Mouse (Mus musculus) hindbrain, embryonic 11.5 days (tissue): ENCODE measurements at regions not wholly inside any gene's neighbourhood (a gene's known extent, or its start where the extent isn't known, plus 50 kb on each side); places are given as distances from the start of the nearest gene placed in this dataset.

ENCODE experiments used
- ATAC-seq: fragments of 200-750 bp; cut with Nextera tagmentation; 2 replicates; pipeline ENCODE4 v1.8.0; 2017; ENCODE audit warnings: mild to moderate bottlenecking, moderate TSS enrichment, moderate library complexity; ENCODE audit not compliant: low FRiP score
- DNase-seq: peaks from one replicate; pipeline ENCODE4 v3.0.0-alpha.2; 2015; ENCODE audit warnings: low spot score
- H3K27ac ChIP-seq: fragments of 300-500 bp; sonication (generic); 2 replicates; pipeline ENCODE4 v1.5.1; 2014; ENCODE audit warnings: mild to moderate bottlenecking, low read depth, low read length
- H3K27me3 ChIP-seq: fragments of 300-500 bp; sonication (generic); 2 replicates; pipeline ENCODE4 v1.6.1; 2014; ENCODE audit warnings: mild to moderate bottlenecking, low read length, moderate library complexity, mixed read lengths; ENCODE audit not compliant: control insufficient read depth, insufficient read depth
- H3K36me3 ChIP-seq: fragments of 300-500 bp; sonication (generic); 2 replicates; pipeline ENCODE4 v1.6.1; 2014; ENCODE audit warnings: mild to moderate bottlenecking, low read length, moderate library complexity, mixed read lengths; ENCODE audit not compliant: control insufficient read depth, insufficient read depth
- H3K4me1 ChIP-seq: fragments of 300-500 bp; sonication (generic); replicated peaks from 2 replicates; pipeline ENCODE4 v1.6.1; 2014; ENCODE audit warnings: low read length, mixed read lengths; ENCODE audit not compliant: control insufficient read depth, insufficient read depth
- H3K4me2 ChIP-seq: fragments of 300-500 bp; sonication (generic); replicated peaks from 2 replicates; pipeline ENCODE4 v1.6.1; 2014; ENCODE audit warnings: mild to moderate bottlenecking, low read depth, low read length
- H3K4me3 ChIP-seq: fragments of 300-500 bp; sonication (generic); 2 replicates; pipeline ENCODE4 v1.5.1; 2014; ENCODE audit warnings: low read depth, low read length
- H3K9ac ChIP-seq: fragments of 300-500 bp; sonication (generic); 2 replicates; pipeline ENCODE4 v1.6.1; 2014; ENCODE audit warnings: low read depth, low read length
- H3K9me3 ChIP-seq: fragments of 300-500 bp; sonication (generic); 2 replicates; pipeline ENCODE4 v1.6.1; 2016; ENCODE audit warnings: low read length; ENCODE audit not compliant: control insufficient read depth
- WGBS: fragments of 180-500 bp; shearing (Covaris S2); extraction: QIAGEN DNeasy Blood & Tissue Kit; methylation state at CpG from one replicate; pipeline ENCODE4 v1.1.7; 2014; 5-methylcytosine and 5-hydroxymethylcytosine counted together

GRCm38 (mm10) chr16:19203681-19204080 lies 110.2 kb downstream of the Olfr164 start:
- no peak overlapping the region for H3K4me2 ChIP-seq
- WGBS, result 87% methylated on average over 7 of the region's 7 CpGs
- no peaks in the 10 kb centered on the region for H3K4me1 ChIP-seq
- no peaks in the 10 kb centered on the region for H3K36me3 ChIP-seq
- H3K4me3 ChIP-seq, result no peak overlapping the region
- H3K9ac ChIP-seq, result no peak overlapping the region
- H3K9me3 ChIP-seq, result no peaks in the 10 kb centered on the region
- no peak overlapping the region for H3K27ac ChIP-seq
- H3K27me3 ChIP-seq, result no peaks in the 10 kb centered on the region
- ATAC-seq (no peak), DNase-seq (no peak)

GRCm38 (mm10) chr16:19200977-19201376 lies 112.9 kb downstream of the Olfr164 start:
- H3K27me3 ChIP-seq, result no peaks in the 10 kb centered on the region
- no peak overlapping the region for H3K9ac ChIP-seq
- no peak overlapping the region for H3K4me3 ChIP-seq
- H3K27ac ChIP-seq, result no peak overlapping the region
- no peak overlapping the region for H3K4me2 ChIP-seq
- 77% methylated on average over 2 of the region's 2 CpGs for WGBS
- H3K4me1 ChIP-seq, result no peaks in the 10 kb centered on the region
- no peak for DNase-seq
- no peaks in the 10 kb centered on the region for H3K9me3 ChIP-seq
- ATAC-seq, result no peak
- no peaks in the 10 kb centered on the region for H3K36me3 ChIP-seq

- DNase-seq, result no peak
- 85% methylated on average over 3 of the region's 3 CpGs for WGBS
- ATAC-seq, result no peak
Measured at GRCm38 (mm10) chr16:19199724-19200544, 113.9 kb downstream of the Olfr164 start.

GRCm38 (mm10) chr16:19198539-19199385 lies 115.1 kb downstream of the Olfr164 start:
- Histone ChIP-seq H3K4me2 (no peak overlapping the region), H3K27ac (no peak overlapping the region), H3K4me3 (no peak overlapping the region), H3K9me3 (no peaks in the 10 kb centered on the region), H3K27me3 (no peaks in the 10 kb centered on the region), H3K36me3 (no peaks in the 10 kb centered on the region), H3K9ac (no peak overlapping the region), H3K4me1 (no peaks in the 10 kb centered on the region)
- 78% methylated on average over 6 of the region's 6 CpGs for WGBS
- no peak for ATAC-seq
- DNase-seq, result no peak

More at GRCm38 (mm10) chr16:19199724-19200544, 113.9 kb downstream of the Olfr164 start:
- no peaks in the 10 kb centered on the region for H3K9me3 ChIP-seq
- H3K4me2 ChIP-seq, result no peak overlapping the region
- H3K9ac ChIP-seq, result no peak overlapping the region
- no peaks in the 10 kb centered on the region for H3K27me3 ChIP-seq
- no peaks in the 10 kb centered on the region for H3K4me1 ChIP-seq
- H3K36me3 ChIP-seq, result no peaks in the 10 kb centered on the region
- H3K4me3 ChIP-seq, result no peak overlapping the region
- H3K27ac ChIP-seq, result no peak overlapping the region

GRCm38 (mm10) chr16:19197638-19198440 lies 116.0 kb downstream of the Olfr164 start:
- ATAC-seq (no peak), DNase-seq (no peak)
- Histone ChIP-seq H3K27me3 (no peaks in the 10 kb centered on the region), H3K4me2 (no peak overlapping the region), H3K9me3 (no peaks in the 10 kb centered on the region), H3K36me3 (no peaks in the 10 kb centered on the region), H3K27ac (no peak overlapping the region), H3K4me3 (no peak overlapping the region), H3K9ac (no peak overlapping the region), H3K4me1 (no peaks in the 10 kb centered on the region)

- no peak for DNase-seq
- no peak overlapping the region for H3K9ac ChIP-seq
- H3K4me2 ChIP-seq, result no peak overlapping the region
- no peak overlapping the region for H3K4me3 ChIP-seq
- no peaks in the 10 kb centered on the region for H3K36me3 ChIP-seq
- ATAC-seq, result no peak
- H3K4me1 ChIP-seq, result no peaks in the 10 kb centered on the region
- no peak overlapping the region for H3K27ac ChIP-seq
- no peaks in the 10 kb centered on the region for H3K9me3 ChIP-seq
- 87% methylated on average over 2 of the region's 2 CpGs for WGBS
- H3K27me3 ChIP-seq, result no peaks in the 10 kb centered on the region
Measured at GRCm38 (mm10) chr16:19185434-19186256, 128.2 kb downstream of the Olfr164 start.

GRCm38 (mm10) chr16:19179214-19180010 lies 134.5 kb downstream of the Olfr164 start:
- Histone ChIP-seq H3K27me3 (no peaks in the 10 kb centered on the region), H3K27ac (no peak overlapping the region), H3K4me1 (no peaks in the 10 kb centered on the region), H3K9ac (no peak overlapping the region), H3K4me3 (no peak overlapping the region), H3K4me2 (no peak overlapping the region), H3K36me3 (no peaks in the 10 kb centered on the region), H3K9me3 (no peaks in the 10 kb centered on the region)
- WGBS, result 21% methylated on average over 1 of the region's 1 CpGs
- no peak for ATAC-seq
- DNase-seq, result no peak
